Mouse (Mus musculus) hindbrain, embryonic 12.5 days (tissue): Measurements from ENCODE around the gene Purb. TPM values are rescaled to one million over a fixed set of nuclear protein-coding genes. Genes with fewer than 3 reads are reported as not detected.
"Not testable (repeated sequence)": the region's sequence is repeated elsewhere in the genome, so short reads cannot be mapped to it uniquely, and the experiment has no call there.

Experiments
- ATAC-seq: fragments of 200-750 bp; cut with Nextera tagmentation; 2 replicates; pipeline ENCODE4 v1.8.0; 2017; ENCODE audit warnings: moderate TSS enrichment; ENCODE audit not compliant: low FRiP score
- H3K27ac ChIP-seq: fragments of 300-500 bp; sonication (generic); 2 replicates; pipeline ENCODE4 v1.5.1; 2016; ENCODE audit warnings: mild to moderate bottlenecking
- H3K27me3 ChIP-seq: fragments of 300-500 bp; sonication (generic); 2 replicates; pipeline ENCODE4 v1.6.1; 2016; ENCODE audit warnings: mild to moderate bottlenecking
- H3K36me3 ChIP-seq: fragments of 300-500 bp; sonication (generic); 2 replicates; pipeline ENCODE4 v1.6.1; 2016; ENCODE audit warnings: mild to moderate bottlenecking
- H3K4me1 ChIP-seq: fragments of 300-500 bp; sonication (generic); 2 replicates; pipeline ENCODE4 v1.6.1; 2016
- H3K4me2 ChIP-seq: fragments of 300-500 bp; sonication (generic); replicated peaks from 2 replicates; pipeline ENCODE4 v1.6.1; 2016; ENCODE audit warnings: mild to moderate bottlenecking
- H3K4me3 ChIP-seq: fragments of 300-500 bp; sonication (generic); 2 replicates; pipeline ENCODE4 v1.5.1; 2016; ENCODE audit warnings: mild to moderate bottlenecking
- H3K9ac ChIP-seq: fragments of 300-500 bp; sonication (generic); 2 replicates; pipeline ENCODE4 v1.6.1; 2016; ENCODE audit warnings: mild to moderate bottlenecking, moderate library complexity
- H3K9me3 ChIP-seq: fragments of 300-500 bp; sonication (generic); replicated peaks from 2 replicates; pipeline ENCODE4 v1.6.1; 2016; ENCODE audit warnings: mild to moderate bottlenecking
- WGBS: fragments of 180-500 bp; shearing (Covaris S2); methylation state at CpG from one replicate; pipeline ENCODE4 v1.1.7; 2016; 5-methylcytosine and 5-hydroxymethylcytosine counted together
- microRNA-seq: library from miRNA; unstranded; fragments of <30 nt; microRNA quantifications from one replicate; pipeline ENCODE4, GENCODE M21; 2017
- polyA plus RNA-seq: library from polyadenylated mRNA; unstranded; fragments of >200 nt; fragmentation: Nextera tagmentation; extraction: Ambion mirVana; gene quantifications from 2 replicates; pipeline ENCODE4 v1.2.1, GENCODE M21; 2016

Gene Purb
- polyA plus RNA-seq, 1 experiment from 2014 or later, result 17.2 TPM

DNA sequence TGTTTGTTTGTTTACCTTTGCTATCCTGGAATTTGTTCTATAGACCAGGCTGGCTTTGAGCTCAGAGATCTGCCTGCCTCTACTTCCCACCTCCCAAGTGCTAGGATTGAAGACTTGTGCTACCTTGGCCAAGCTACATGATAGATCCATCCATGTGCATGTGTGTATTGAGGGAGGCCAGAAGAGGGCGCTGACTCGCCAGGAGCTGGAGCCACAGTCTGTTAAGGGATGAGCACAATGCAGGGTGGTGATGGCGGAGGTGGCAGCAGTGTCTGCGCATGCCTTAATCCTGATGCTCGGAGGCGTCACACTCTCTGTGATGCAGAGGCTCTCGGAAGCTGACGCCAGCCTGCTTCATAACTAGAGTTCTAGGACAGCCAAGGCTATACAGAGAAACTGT lies 39.3 kb downstream of the Purb start:
- Histone ChIP-seq H3K9me3 (no peaks in the 10 kb centered on the region), H3K9ac (no peak overlapping the region), H3K4me2 (no peak overlapping the region), H3K27ac (no peak overlapping the region), H3K36me3 (peaks cover 60% of the 10 kb centered on the region), H3K4me3 (no peak overlapping the region), H3K27me3 (no peaks in the 10 kb centered on the region), H3K4me1 (no peaks in the 10 kb centered on the region)
- WGBS, result 67% methylated on average over 8 of the region's 8 CpGs
- ATAC-seq, result no peak

GRCm38 (mm10) chr11:6430186-6430585 lies 45.5 kb downstream of the Purb start:
- H3K9ac ChIP-seq, result no peak overlapping the region
- no peak overlapping the region for H3K4me2 ChIP-seq
- 93% methylated on average over 7 of the region's 7 CpGs for WGBS
- H3K27me3 ChIP-seq, result no peaks in the 10 kb centered on the region
- no peak overlapping the region for H3K4me3 ChIP-seq
- no peaks in the 10 kb centered on the region for H3K4me1 ChIP-seq
- no peaks in the 10 kb centered on the region for H3K9me3 ChIP-seq
- no peak overlapping the region for H3K27ac ChIP-seq
- no peak for ATAC-seq
- peaks cover 90% of the 10 kb centered on the region for H3K36me3 ChIP-seq

DNA sequence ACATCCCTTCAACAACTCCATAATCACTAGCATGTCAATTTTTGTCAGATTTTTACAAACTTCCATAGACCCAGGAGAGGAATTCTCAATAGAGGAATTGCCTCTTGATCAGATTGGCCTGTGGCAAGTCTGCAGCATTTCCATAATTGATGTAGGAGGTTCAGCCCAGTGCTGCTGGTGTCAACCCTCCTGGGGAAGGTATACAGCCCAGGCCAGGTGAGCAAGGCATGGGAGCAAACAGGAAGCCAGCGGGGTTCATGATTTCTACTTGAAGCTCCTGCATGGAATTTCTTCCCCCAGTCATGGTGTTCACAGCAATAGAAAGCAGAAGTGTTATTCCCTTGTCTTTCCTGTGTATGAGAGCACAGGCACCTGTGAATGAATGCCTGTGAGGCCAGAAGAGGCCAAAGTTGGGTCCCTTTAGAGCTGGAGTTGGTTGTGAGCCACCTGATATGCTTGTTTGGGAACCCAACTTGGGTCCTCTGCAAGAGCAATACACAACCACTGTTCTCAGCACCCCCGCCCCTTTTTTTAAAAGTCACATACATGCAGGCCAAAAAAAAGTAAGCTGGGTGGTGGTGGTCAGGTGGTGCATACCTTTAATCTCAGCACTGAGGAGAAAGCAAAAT lies 54.9 kb downstream of the Purb start:
- H3K4me2 ChIP-seq, result no peak overlapping the region
- no peak overlapping the region for H3K27ac ChIP-seq
- H3K9ac ChIP-seq, result no peak overlapping the region
- no peaks in the 10 kb centered on the region for H3K27me3 ChIP-seq
- no peak overlapping the region for H3K4me3 ChIP-seq
- H3K36me3 ChIP-seq, result peaks cover 57% of the 10 kb centered on the region
- no peaks in the 10 kb centered on the region for H3K9me3 ChIP-seq
- 74% methylated on average over 2 of the region's 2 CpGs for WGBS
- no peak for ATAC-seq
- peaks cover 17% of the 10 kb centered on the region for H3K4me1 ChIP-seq

GRCm38 (mm10) chr11:6420283-6420703 lies 55.4 kb downstream of the Purb start:
- no peaks in the 10 kb centered on the region for H3K9me3 ChIP-seq
- H3K9ac ChIP-seq, result no peak overlapping the region
- no peaks in the 10 kb centered on the region for H3K27me3 ChIP-seq
- H3K4me2 ChIP-seq, result no peak overlapping the region
- peaks cover 17% of the 10 kb centered on the region for H3K4me1 ChIP-seq
- H3K4me3 ChIP-seq, result no peak overlapping the region
- no peak for ATAC-seq
- WGBS, result 31% methylated on average over 1 of the region's 1 CpGs
- H3K36me3 ChIP-seq, result peaks cover 54% of the 10 kb centered on the region
- no peak overlapping the region for H3K27ac ChIP-seq

DNA sequence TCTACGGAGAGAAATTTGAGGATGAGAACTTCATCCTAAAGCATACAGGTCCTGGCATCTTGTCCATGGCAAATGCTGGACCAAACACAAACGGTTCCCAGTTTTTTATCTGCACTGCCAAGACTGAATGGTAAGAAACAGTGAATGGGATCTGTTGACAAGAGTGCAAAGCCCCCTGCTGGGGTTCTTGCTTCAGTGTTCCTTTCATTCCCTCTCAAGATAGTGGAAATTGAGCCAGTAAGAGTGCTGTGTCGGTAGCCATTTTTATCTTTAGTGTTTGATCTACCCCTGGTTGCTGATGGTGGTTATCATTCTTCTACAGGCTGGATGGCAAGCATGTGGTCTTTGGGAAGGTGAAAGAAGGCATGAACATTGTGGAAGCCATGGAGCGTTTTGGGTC lies 56.6 kb downstream of the Purb start:
- H3K27me3 ChIP-seq, H3K9me3 ChIP-seq, H3K4me3 ChIP-seq, H3K27ac ChIP-seq, H3K4me2 ChIP-seq, ATAC-seq, H3K9ac ChIP-seq: not testable (repeated sequence)
- H3K4me1 ChIP-seq, result peaks cover 25% of the 10 kb centered on the region
- WGBS, result 72% methylated on average over 4 of the region's 4 CpGs
- peaks cover 46% of the 10 kb centered on the region for H3K36me3 ChIP-seq

GRCm38 (mm10) chr11:6418751-6419150 lies 57.0 kb downstream of the Purb start:
- H3K36me3 ChIP-seq, result peaks cover 44% of the 10 kb centered on the region
- ATAC-seq, result no peak
- H3K4me1 ChIP-seq, result peaks cover 25% of the 10 kb centered on the region
- H3K27ac ChIP-seq, result peak overlapping the region; percentile 30; the same call in 1 of the 2 replicates
- no peaks in the 10 kb centered on the region for H3K27me3 ChIP-seq
- H3K4me3 ChIP-seq, result no peak overlapping the region
- no peaks in the 10 kb centered on the region for H3K9me3 ChIP-seq
- peak overlapping the region; percentile 30; the same call in 1 of the 2 replicates for H3K4me2 ChIP-seq
- 90% methylated on average over 5 of the region's 5 CpGs for WGBS
- no peak overlapping the region for H3K9ac ChIP-seq

Small RNA genes lying within 50 kb of the gene (microRNA-seq; reads per million reads assigned to microRNA genes)
- not detected for gene Gm22123

Other genes with a start within 250 kb of the Purb start
- gene Npc1l1, start 245.8 kb downstream of the Purb start, polyA plus RNA-seq, result 0.05 TPM in 1 of 2 replicates, not detected in the other
- gene Ddx56, start 208.1 kb downstream of the Purb start, polyA plus RNA-seq, result 80.5 and 83.0 TPM in 2 replicates
- gene Tmed4, start 201.0 kb downstream of the Purb start, polyA plus RNA-seq, result 140 and 144 TPM in 2 replicates
- 100 and 101 TPM in 2 replicates for gene Ogdh, start 184.3 kb downstream of the Purb start, polyA plus RNA-seq
- gene Zmiz2, start 86.8 kb downstream of the Purb start, polyA plus RNA-seq, result 21.5 and 22.4 TPM in 2 replicates
- 4,150 and 4,164 TPM in 2 replicates for gene Ppia, start 60.5 kb downstream of the Purb start, polyA plus RNA-seq
- gene H2afv, start 31.5 kb downstream of the Purb start, polyA plus RNA-seq, result 520 and 591 TPM in 2 replicates
- 0.50 and 0.70 TPM in 2 replicates for gene Myo1g, start 45.0 kb upstream of the Purb start, polyA plus RNA-seq
- gene Ccm2, start 71.0 kb upstream of the Purb start, polyA plus RNA-seq, result 89.5 and 95.8 TPM in 2 replicates
- 85.6 and 86.3 TPM in 2 replicates for gene Nacad, start 130.1 kb upstream of the Purb start, polyA plus RNA-seq
- 36.5 and 37.3 TPM in 2 replicates for gene Tbrg4, start 150.2 kb upstream of the Purb start, polyA plus RNA-seq
- not detected in 2 replicates for gene Wap, start 162.7 kb upstream of the Purb start, polyA plus RNA-seq
- 5.7 and 9.6 TPM in 2 replicates for gene Ramp3, start 182.6 kb upstream of the Purb start, polyA plus RNA-seq